Mouse (Mus musculus) heart, adult 9 months (tissue): Measurements from ENCODE around the gene Klf6.

Source experiments
- DNase-seq, 2 experiments: peaks; one replicate each; pipeline ENCODE4 v3.0.0; 2022; ENCODE audit warnings: low spot score in 2 of 2

Gene Klf6

GRCm38 (mm10) chr13:5899021-5899420, 37.7 kb downstream of the Klf6 start:
- peak in 1 of 2 experiments; percentile 22 for DNase-seq

- no peak for DNase-seq
Measured at GRCm38 (mm10) chr13:5899641-5900040, 38.4 kb downstream of the Klf6 start.

- DNase-seq: no peak
Measured at GRCm38 (mm10) chr13:5913201-5913600, 51.9 kb downstream of the Klf6 start.

- DNase-seq: no peak
Measured at GRCm38 (mm10) chr13:5917360-5917759, 56.1 kb downstream of the Klf6 start.

- DNase-seq: no peak
Measured at GRCm38 (mm10) chr13:5919966-5920365, 58.7 kb downstream of the Klf6 start.
